Mouse (Mus musculus): ENCODE measurements around the gene Mical3.

DNA sequence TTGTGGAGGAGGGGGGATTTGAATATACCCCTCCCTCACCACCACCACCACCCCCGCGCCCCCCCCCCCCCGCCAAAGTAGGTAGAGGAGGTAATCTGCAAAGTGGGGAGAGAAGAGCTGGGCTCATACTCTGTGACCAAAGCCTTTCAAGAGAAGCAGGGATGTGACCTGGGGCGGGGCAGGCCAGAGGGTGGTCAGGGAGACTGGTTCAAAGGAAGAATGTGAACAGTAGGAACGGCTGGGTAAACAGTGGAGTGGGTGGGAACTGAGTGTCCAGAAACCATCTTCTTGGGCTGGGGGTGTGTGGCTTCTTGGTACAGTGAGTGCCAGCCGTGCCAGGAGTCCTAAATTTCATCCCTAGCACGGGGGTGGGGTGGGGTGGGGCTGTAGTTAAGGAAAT, 10.0 kb downstream of the Mical3 start:
- TF ChIP-seq POLR2A (IDR thresholded peaks at IDR 0.05; ENCODE audit: control insufficient read depth, extremely low read depth, insufficient read depth, low read length, poor library complexity) (no peak), CTCF (IDR thresholded peaks at IDR 0.05; ENCODE audit: borderline replicate concordance, control insufficient read depth, extremely low read depth, insufficient read depth, low read length, poor library complexity) (no peak)

All from thymus, adult 2 months (tissue).